Mouse (Mus musculus) cerebellum, postnatal 14 days (tissue): ENCODE data around the gene Cox4i1.
A peak's percentile ranks its signal among the peaks of the same experiment; 100 is the strongest.

ENCODE experiments used
- DNase-seq, 2 experiments: peaks; one replicate each; pipeline ENCODE4 v3.0.0; 2021; ENCODE audit warnings: mixed read lengths in 2 of 2

Cox4i1 gene

DNA sequence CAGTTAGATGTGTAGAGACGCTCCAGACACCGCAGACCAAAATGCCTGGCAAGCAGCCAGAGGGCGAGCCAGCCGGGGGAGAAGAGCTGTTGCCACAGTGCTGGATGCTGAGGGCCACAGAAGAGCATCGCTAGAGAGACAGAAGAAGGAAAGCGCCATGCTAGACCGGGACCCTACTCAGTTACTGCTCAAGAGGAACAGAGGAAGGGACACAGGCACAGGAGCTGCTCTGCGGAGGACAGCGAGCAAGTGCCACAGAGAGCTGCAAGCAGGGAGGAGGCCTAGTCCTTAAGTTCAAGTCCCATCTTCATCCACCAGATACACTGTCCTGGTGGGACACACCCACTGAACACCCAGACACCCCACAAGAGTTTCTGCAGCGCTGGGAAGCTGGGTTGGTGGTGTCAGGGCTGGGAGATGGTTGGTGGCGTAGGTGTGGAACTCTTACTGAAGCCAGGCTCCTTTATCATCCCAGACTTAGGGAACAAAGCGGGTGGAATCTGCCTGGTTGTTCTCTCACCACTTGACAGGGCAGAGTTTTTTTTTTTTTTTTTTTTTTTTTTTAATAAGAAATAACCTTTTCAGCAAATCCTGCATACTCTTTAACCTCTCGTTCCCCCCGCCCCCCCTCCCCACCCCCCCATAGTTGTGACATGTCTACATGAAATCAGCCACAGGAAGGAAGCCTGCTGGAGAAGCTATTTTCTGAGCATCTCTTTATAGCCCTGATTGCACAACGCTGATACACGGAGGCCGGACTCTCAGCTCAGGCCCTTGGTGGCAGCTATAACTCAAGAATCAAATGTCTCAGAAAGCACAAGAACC lies 29.3 kb downstream of the Cox4i1 start:
- DNase-seq, result peak; percentile 71 to 76

DNA sequence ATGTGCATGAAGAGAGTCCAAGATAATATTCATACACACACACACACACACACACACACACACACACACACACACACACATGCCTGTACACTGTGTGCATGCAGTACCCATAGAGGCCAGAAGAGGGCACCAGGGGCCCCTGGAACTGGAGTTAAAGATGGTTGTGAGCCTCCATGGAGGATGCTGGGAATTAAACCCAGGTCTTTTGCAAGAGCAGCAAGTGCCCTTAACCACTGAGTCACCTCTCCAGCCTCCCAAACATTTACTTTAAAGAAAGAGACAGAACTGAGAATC lies 29.9 kb downstream of the Cox4i1 start:
- peak in 1 of 2 experiments; percentile 62 for DNase-seq

DNA sequence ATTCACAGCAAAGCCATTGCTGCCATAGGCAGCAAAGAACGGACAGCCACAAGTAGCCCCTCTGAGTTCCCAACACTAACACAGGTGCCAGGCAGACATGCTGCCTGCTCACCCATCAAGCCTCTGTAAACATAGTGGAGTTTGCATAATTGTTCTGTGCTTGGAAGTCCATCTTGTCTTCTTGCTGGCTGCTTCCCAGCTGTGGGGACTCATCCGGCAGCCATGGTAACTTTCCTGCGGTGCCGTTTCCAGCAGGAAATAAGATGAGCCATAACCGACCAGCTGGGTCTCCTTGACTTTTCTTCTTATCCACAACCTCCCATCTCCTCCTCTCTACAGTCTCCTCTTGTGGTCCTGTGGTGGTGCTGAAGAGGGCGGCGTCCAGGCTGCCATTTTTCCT lies 30.4 kb downstream of the Cox4i1 start:
- DNase-seq, result no peak

DNA sequence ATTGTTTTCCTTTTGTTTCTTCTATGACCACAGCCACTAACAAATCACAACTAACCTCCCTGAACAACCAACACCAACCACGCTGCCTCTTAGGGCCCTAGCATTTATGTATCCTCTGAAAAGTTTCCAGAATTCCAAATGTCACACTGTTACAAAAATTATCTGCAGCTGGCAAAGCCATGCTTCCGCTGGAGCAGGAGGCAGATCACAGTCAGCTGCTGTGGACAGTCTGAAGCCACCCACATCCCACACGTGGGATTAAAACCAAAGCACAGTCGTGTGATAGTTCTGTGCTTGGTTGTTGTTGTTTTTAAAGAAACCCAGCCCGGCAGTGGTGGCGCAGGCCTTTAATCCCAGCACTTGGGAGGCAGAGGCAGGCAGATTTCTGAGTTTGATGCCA lies 31.1 kb downstream of the Cox4i1 start:
- DNase-seq, result no peak

DNA sequence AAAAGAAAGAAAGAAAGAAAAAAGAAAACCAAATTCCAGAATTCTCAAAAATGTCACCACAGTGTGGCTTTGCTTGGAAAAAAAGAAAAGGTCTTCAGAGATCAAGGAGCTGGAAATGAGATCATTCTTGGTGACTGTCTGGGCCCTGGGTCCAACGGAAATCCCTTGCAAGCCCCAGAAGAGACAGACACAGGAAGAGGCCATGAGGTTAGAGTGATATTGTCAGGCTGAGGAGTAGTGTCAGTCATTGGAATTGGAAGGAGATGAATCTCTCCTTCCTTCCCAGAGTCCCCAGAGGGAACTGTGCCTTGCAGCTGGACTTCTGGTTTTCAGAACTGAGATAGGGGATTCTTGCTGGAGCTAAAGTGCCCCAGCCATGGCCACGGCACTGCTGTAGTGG lies 31.5 kb downstream of the Cox4i1 start:
- no peak for DNase-seq

DNA sequence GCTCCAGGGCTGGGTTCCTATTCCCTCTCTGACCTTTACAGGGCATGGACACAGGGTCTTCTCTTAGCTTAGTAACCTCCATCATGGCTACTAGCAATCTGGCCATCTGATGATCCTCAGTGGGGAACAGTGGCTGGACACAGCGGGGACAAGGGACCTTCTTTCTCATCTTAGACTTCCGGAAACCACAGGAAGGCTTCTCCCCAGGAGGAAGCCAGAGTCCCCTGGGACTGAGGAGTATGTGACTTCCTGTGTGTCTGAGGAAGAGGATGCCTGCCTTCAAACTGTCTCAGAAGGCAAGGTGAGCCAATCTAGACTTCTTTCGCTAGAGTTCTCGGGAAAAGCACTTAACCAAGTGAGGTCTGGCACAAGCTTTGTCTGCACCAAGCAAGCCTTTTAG lies 32.0 kb downstream of the Cox4i1 start:
- no peak for DNase-seq

DNA sequence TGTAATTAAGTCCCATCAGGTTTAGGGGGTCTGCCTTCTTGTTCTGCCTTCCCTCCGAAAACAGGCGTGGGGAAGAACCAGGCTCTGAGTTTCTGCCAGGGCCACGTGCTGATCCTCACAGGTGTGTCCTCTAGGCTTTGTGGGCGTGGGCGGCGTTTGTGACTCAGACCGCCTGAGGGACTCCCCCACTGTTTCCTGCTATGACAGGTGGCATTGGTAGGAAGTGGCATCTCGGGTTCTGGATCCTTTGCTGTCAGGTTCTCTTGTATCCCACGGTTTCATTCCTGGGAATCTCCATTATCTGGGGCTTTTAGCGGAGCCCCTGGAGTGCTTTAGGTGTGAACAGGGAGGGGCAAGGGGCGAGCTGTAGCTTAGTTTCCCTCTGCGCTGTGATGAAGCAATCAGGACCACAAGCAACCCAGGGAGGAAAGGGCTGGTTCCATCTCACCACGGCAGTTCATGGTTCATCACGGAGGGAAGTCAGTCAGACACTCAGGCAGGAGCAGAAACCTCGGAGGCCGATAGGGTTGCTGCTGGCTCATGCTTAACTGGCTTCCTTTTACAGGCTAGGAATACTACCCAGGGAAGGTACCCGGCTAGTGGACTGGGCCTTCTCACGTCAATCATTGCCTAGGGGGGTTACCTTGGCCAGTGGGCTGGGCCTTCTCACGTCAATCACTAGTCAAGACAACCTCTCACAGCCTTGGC lies 33.9 kb downstream of the Cox4i1 start:
- DNase-seq, result no peak

DNA sequence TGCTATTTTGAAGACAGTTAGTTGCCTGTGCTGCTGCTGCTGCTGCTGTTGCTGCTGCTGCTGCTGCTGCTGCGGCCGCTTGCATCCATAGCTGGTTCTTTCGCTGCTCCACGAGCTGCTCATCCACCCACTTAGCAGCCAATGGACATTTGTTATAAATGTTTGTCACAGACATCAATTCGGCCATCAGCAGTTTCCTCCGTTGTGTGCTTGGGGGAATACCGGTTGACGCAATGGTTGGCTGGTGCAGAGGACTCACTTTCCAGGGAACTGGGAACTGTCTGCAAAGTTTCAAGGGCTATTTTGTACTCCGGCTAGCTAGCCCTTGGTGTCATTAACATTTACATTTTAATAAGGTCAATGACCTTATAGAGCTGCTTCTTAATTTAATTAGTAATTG lies 36.2 kb downstream of the Cox4i1 start:
- DNase-seq, result no peak

DNA sequence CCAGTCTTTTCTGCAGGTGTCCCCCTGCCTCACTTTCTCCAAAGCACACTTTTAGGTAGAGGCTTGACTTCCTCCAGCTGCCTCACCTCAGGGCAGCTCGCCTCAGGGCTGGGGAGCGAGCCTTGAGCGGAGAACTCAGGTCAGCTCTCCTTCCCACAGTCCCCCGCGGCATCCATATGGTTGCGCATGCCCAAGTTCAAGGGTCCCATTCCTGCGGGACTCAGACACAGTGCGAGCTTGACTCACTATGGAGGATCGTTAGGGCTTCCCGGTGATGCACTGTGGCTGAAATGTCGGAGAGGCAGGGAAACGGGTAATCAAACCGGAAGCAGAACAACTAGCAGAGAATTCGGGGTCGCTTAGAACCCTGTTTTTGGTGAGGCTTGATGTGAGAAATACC lies 37.1 kb downstream of the Cox4i1 start:
- no peak for DNase-seq

DNA sequence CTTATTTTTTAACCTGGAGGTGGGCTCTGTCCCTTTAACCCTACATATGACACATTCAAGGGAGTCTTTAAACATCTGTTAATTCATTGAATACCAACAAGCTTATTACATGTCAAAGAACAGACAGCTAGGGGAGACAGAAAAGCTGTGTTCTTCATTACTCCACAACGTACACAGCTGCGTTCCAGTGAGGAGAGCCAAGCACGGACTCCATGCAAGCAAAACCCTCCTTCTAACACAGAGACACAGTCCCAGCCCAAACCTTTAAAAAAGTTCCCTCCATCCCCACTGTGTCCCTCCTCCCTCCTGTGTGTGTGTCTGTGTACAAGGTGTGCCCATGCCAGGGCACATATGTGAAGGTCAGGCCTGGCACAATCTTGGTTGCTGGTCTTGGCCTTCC lies 38.2 kb downstream of the Cox4i1 start:
- DNase-seq, result no peak

DNA sequence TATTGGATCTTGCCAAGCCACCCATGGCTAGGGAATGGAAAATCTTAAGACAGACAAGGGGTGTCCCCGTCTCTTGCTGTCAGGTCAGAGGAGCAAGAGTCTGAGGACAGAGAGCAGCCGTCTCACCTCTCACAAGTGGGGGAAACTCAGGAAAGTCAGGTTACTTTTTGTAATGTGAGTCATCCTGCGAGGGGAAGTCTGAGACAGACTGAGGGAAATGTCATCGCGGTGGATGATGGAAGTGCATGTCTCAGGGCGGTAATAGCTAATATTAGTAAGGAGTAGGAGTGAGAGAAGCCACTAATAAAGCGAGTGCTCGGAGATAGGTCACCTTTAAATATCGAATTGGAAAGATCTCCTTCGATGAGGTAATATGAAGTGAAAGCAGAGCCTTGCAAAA lies 41.2 kb downstream of the Cox4i1 start:
- no peak for DNase-seq

DNA sequence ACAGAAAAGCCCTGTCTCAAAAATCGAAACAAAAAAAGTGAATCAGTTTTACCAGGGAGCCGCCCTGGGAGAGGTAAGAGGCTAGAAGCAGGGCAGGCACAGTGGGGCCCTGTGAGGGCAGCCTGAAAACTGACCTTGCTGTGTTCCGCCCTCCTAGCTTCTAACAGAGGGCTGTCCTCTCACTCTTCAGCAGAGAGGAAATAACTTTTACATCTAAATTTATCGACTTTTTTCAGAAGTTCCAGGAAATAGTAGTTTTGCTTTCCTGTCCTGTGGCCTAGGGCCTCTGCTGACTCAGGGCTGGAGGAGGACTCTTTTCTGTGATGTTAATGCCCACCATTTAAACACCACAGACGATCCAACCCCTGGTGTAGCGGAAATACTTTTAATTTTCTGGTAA lies 47.2 kb downstream of the Cox4i1 start:
- no peak for DNase-seq

DNA sequence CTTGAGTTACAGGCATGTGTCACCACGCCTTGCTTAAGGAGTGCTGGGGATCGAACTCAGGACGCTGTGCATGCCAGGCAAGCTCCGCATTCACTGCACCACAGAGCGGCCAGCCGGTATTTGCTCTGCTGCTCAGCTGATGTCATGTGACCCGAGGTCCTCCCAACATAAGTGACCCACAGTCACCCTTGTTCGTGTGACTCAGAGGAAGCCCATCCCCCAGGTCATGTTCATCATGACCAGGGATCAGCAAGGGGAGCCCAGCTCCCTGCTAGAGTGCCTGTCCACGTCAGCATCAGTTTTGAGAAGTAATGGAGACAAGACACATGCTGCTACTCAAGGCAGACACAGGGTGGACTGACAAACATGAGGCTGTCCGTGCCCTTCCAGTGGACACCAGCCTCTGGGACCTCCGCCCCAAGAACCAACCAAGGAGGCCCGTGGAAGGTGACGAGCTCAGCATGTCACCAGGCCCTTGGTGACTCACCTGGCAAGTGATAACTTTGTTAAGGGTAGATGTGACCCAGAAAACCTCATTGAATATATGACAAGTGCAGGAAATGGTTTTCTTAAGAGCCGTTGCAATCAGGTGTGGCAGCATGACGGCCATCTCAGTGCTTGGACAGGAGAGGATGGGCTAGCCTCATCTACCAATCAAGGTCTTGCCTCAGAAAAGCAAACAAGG lies 48.1 kb downstream of the Cox4i1 start:
- no peak for DNase-seq

DNA sequence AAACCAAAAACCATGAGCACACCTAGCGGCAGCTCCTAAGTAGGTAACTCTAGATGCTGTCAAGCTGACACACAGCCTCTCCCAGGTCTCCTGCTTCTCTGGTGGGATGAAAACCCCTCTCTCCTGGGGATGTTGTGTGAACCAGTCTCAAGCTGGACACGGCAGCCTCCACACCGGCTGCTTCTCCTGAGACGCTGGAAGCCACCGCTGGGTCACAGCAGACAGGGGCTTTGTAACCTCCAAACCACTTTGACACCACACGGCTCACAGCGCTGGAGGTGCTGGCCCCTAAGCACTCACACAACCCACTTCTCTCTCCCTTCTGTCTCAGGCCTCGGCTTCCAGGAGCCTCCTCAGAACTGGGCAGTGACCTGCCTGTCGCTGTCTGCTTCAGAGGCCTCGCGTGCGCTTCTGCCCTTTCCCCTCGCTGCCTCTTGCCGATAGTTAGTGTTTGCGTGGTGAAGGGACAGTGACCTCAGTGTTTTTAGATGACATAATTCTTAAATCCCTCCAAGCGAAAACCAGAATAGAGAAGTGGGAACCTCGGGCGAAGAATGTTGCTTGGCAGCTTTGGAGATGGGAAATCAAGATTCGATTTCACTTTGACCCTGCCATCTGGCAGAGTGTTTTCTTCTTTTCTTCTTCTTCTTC lies 51.7 kb downstream of the Cox4i1 start:
- DNase-seq, result no peak

DNA sequence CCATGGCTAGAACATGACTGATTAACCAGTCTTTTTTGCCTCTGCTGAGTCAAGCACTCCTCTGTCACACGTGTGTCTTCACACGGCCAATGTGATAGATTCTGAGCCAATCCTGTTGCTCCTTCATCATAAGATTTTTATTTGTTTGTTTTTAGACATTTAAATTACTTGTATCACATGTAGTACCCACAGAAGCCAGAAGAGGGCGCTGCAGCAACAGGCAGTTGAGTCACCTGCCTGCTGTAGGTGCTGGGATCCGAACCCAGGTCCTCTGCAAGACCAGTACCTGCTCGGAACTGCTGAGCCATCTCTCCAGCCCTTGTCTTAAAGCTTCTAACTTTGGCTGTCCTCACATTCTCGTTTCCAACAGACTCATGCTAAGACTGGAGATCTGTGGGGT lies 55.0 kb downstream of the Cox4i1 start:
- no peak for DNase-seq
